In genomic region chr5:137102575-137103522, GRCm38 (mm10) we compare ENCODE assay signal across 8 mouse cellular contexts. TPM values are rescaled to one million over a fixed set of nuclear protein-coding genes. Genes with fewer than 3 reads are reported as not detected.
DNase-seq lines count a peak whose midpoint lies in the region; ATAC-seq and TF ChIP-seq lines count a peak whose summit lies in the region.

No protein-coding gene starts in this region.

- H3K4me3 ChIP-seq in C2C12 (ENCODE audit: insufficient read depth, poor library complexity, severe bottlenecking), result no peak overlapping the region

- TF ChIP-seq CTCF in C2C12 (IDR thresholded peaks at IDR 0.05; ENCODE audit: control insufficient read depth, insufficient read depth, insufficient read length), result no peak

- H3K27me3 ChIP-seq in C2C12 (ENCODE audit: control insufficient read depth, insufficient read depth, insufficient read length), result no peaks in the 10 kb centered on the region

- DNase-seq in cerebellum, postnatal 14 days, result peak; percentile 52
- DNase-seq in brain, adult 2 months (ENCODE audit: low read depth, low spot score), result peak; percentile 92
- DNase-seq in gastrocnemius, adult 8-10 months (ENCODE audit: low spot score in 2 of 2), result peak; percentile 57 to 62
- peak; percentile 69 to 73 for DNase-seq in layer of hippocampus, adult 18-20 months (ENCODE audit: low spot score in 2 of 2)
- DNase-seq in thymus, postnatal 14 days, result peak; percentile 69

- no peaks in the 10 kb centered on the region for H3K79me2 ChIP-seq in C2C12 (ENCODE audit: control insufficient read depth, insufficient read depth)

- no peak for ATAC-seq in cerebellum, adult (ENCODE audit: insufficient number of reproducible peaks, low FRiP score, low TSS enrichment)
- peak; percentile 69 for ATAC-seq in megakaryocyte-erythroid progenitor cell, adult 5-6 weeks (replicated peaks; ENCODE audit: low FRiP score, low TSS enrichment, poor library complexity, severe bottlenecking)

- H3K36me3 ChIP-seq in C2C12 (ENCODE audit: control insufficient read depth, insufficient read depth), result no peaks in the 10 kb centered on the region

- H3K79me3 ChIP-seq in C2C12 (ENCODE audit: low read depth), result no peaks in the 10 kb centered on the region

- peak overlapping the region; percentile 63 for H3ac ChIP-seq in C2C12 (ENCODE audit: control insufficient read depth, insufficient read length, low read depth)

TF ChIP-seq in C2C12, 6 proteins besides CTCF, POLR2A, EP300 and RAD21:
- TF ChIP-seq MAX (IDR thresholded peaks at IDR 0.05), result peak; percentile 97
- TF ChIP-seq USF1 (IDR thresholded peaks at IDR 0.05; ENCODE audit: low read depth), result peak; percentile 77
- TF ChIP-seq MYOG (IDR thresholded peaks at IDR 0.05; ENCODE audit: control insufficient read depth, extremely low read depth, insufficient read length), result no peak
- TF ChIP-seq CEBPB (IDR thresholded peaks at IDR 0.05; ENCODE audit: low read depth), result no peak
- TF ChIP-seq FOSL1 (IDR thresholded peaks at IDR 0.05; ENCODE audit: insufficient read depth, low read length, poor library complexity, severe bottlenecking), result peak; percentile 78
- TF ChIP-seq MYOD1 (IDR thresholded peaks at IDR 0.05; ENCODE audit: control insufficient read depth, insufficient read length, low read depth), result peak; percentile 32
TF ChIP-seq in C2C12: peak in this region for 4.

RNA-seq across cellular contexts. Expression of gene Trim56, which starts 13.2 kb away (rescaled TPM):
- 7.4 TPM for polyA plus RNA-seq in C2C12 (2012; fragmentation: generic; extraction: Trizol)
- total RNA-seq in gastrocnemius, adult 8-10 months (2022), result 1 to 10 TPM; 6.5 to 9.0 (median 7.8) TPM
- total RNA-seq in layer of hippocampus, adult 18-20 months (2021), result 1 to 10 TPM; 5.9 to 6.0 TPM
- 23.7 and 28.2 TPM in 2 replicates for total RNA-seq in megakaryocyte-erythroid progenitor cell, adult 5-6 weeks (2014; fragmentation: Nextera tagmentation)
- 20.8 and 29.0 TPM in 2 replicates for total RNA-seq in megakaryocyte-erythroid progenitor cell, adult 5-6 weeks (2017)

RNA-seq across cellular contexts. Expression of gene Serpine1, which starts 30.8 kb away (rescaled TPM):
- polyA plus RNA-seq in C2C12 (2012; fragmentation: generic; extraction: Trizol), result 131 TPM
- total RNA-seq in gastrocnemius, adult 8-10 months (2022), result 1 to 10 TPM; 1.8 to 7.5 (median 6.2) TPM
- total RNA-seq in layer of hippocampus, adult 18-20 months (2021), result under 1 TPM; 0.40 to 0.94 TPM
- 0.72 TPM in 1 of 2 replicates, not detected in the other for total RNA-seq in megakaryocyte-erythroid progenitor cell, adult 5-6 weeks (2014; fragmentation: Nextera tagmentation)
- total RNA-seq in megakaryocyte-erythroid progenitor cell, adult 5-6 weeks (2017), result 0.94 TPM in 1 of 2 replicates, not detected in the other

RNA-seq across cellular contexts. Expression of gene Muc3, which starts 46.3 kb away (rescaled TPM):
- not detected for polyA plus RNA-seq in C2C12 (2012; fragmentation: generic; extraction: Trizol)
- not detected for total RNA-seq in gastrocnemius, adult 8-10 months (2022)
- not detected for total RNA-seq in layer of hippocampus, adult 18-20 months (2021)
- not detected in 2 replicates for total RNA-seq in megakaryocyte-erythroid progenitor cell, adult 5-6 weeks (2014; fragmentation: Nextera tagmentation)
- total RNA-seq in megakaryocyte-erythroid progenitor cell, adult 5-6 weeks (2017), result not detected in 2 replicates

RNA-seq across cellular contexts. Expression of gene Ap1s1, which starts 56.9 kb away (rescaled TPM):
- polyA plus RNA-seq in C2C12 (2012; fragmentation: generic; extraction: Trizol), result 360 TPM
- 10 to 100 TPM; 15.4 to 22.0 (median 17.8) TPM for total RNA-seq in gastrocnemius, adult 8-10 months (2022)
- total RNA-seq in layer of hippocampus, adult 18-20 months (2021), result 100 to 1,000 TPM; 316 to 355 TPM
- total RNA-seq in megakaryocyte-erythroid progenitor cell, adult 5-6 weeks (2014; fragmentation: Nextera tagmentation), result 52.2 and 78.7 TPM in 2 replicates
- 46.5 and 50.2 TPM in 2 replicates for total RNA-seq in megakaryocyte-erythroid progenitor cell, adult 5-6 weeks (2017)
